Mouse (Mus musculus): ENCODE measurements around the gene Pik3r5. TPM values are rescaled to one million over a fixed set of nuclear protein-coding genes. Genes with fewer than 3 reads are reported as not detected.

Gene Pik3r5
- polyA plus RNA-seq, 1 experiment from 2014 or later = 0.79 TPM

GRCm38 (mm10) chr11:68389621-68390020 is 42.3 kb upstream of the Pik3r5 start:
- Histone ChIP-seq H3K4me2 (no peak overlapping the region), H3K9me3 (no peaks in the 10 kb centered on the region), H3K9ac (no peak overlapping the region), H3K4me3 (no peak overlapping the region), H3K27ac (no peak overlapping the region), H3K4me1 (peaks cover 34% of the 10 kb centered on the region), H3K27me3 (peaks cover 96% of the 10 kb centered on the region), H3K36me3 (no peaks in the 10 kb centered on the region)
- ATAC-seq (ENCODE audit: insufficient number of reproducible peaks, insufficient read depth, low FRiP score, low TSS enrichment, low read depth) = no peak
- WGBS = 5% methylated on average over 8 of the region's 8 CpGs

- Histone ChIP-seq H3K9ac (no peak overlapping the region), H3K27ac (no peak overlapping the region), H3K9me3 (no peaks in the 10 kb centered on the region), H3K36me3 (no peaks in the 10 kb centered on the region), H3K4me3 (no peak overlapping the region), H3K4me2 (no peak overlapping the region), H3K4me1 (peaks cover 24% of the 10 kb centered on the region), H3K27me3 (peaks cover 96% of the 10 kb centered on the region)
- WGBS = 5% methylated on average over 19 of the region's 19 CpGs
- ATAC-seq (ENCODE audit: insufficient number of reproducible peaks, insufficient read depth, low FRiP score, low TSS enrichment, low read depth) = no peak
Observed at GRCm38 (mm10) chr11:68390381-68391287, 41.3 kb upstream of the Pik3r5 start.

- H3K9ac ChIP-seq = no peak overlapping the region
- no peaks in the 10 kb centered on the region for H3K36me3 ChIP-seq
- H3K4me2 ChIP-seq = no peak overlapping the region
- no peak overlapping the region for H3K27ac ChIP-seq
- no peak overlapping the region for H3K4me3 ChIP-seq
- no peak for ATAC-seq (ENCODE audit: insufficient number of reproducible peaks, insufficient read depth, low FRiP score, low TSS enrichment, low read depth)
- peaks cover 9% of the 10 kb centered on the region; the same call in 1 of the 2 replicates for H3K4me1 ChIP-seq
- H3K9me3 ChIP-seq = no peaks in the 10 kb centered on the region
- H3K27me3 ChIP-seq = peaks cover 96% of the 10 kb centered on the region
- 35% methylated on average over 2 of the region's 2 CpGs for WGBS
Observed at GRCm38 (mm10) chr11:68393897-68394490, 37.9 kb upstream of the Pik3r5 start.

GRCm38 (mm10) chr11:68394749-68395148 is 37.2 kb upstream of the Pik3r5 start:
- no peaks in the 10 kb centered on the region for H3K9me3 ChIP-seq
- H3K4me3 ChIP-seq = no peak overlapping the region
- no peak overlapping the region for H3K4me2 ChIP-seq
- WGBS = 27% methylated on average over 4 of the region's 4 CpGs
- no peaks in the 10 kb centered on the region for H3K36me3 ChIP-seq
- peaks cover 12% of the 10 kb centered on the region for H3K4me1 ChIP-seq
- no peak overlapping the region for H3K27ac ChIP-seq
- no peak overlapping the region for H3K9ac ChIP-seq
- H3K27me3 ChIP-seq = peaks cover 96% of the 10 kb centered on the region
- ATAC-seq (ENCODE audit: insufficient number of reproducible peaks, insufficient read depth, low FRiP score, low TSS enrichment, low read depth) = no peak

- no peak overlapping the region for H3K4me2 ChIP-seq
- no peak overlapping the region for H3K4me3 ChIP-seq
- H3K9me3 ChIP-seq = no peaks in the 10 kb centered on the region
- H3K4me1 ChIP-seq = peaks cover 17% of the 10 kb centered on the region
- no peak overlapping the region for H3K9ac ChIP-seq
- peaks cover 98% of the 10 kb centered on the region for H3K27me3 ChIP-seq
- no peaks in the 10 kb centered on the region for H3K36me3 ChIP-seq
- ATAC-seq (ENCODE audit: insufficient number of reproducible peaks, insufficient read depth, low FRiP score, low TSS enrichment, low read depth) = no peak
- no peak overlapping the region for H3K27ac ChIP-seq
- 32% methylated on average over 5 of the region's 5 CpGs for WGBS
Observed at GRCm38 (mm10) chr11:68395546-68395945, 36.4 kb upstream of the Pik3r5 start.

GRCm38 (mm10) chr11:68398891-68399547 is 32.9 kb upstream of the Pik3r5 start:
- ATAC-seq (ENCODE audit: insufficient number of reproducible peaks, insufficient read depth, low FRiP score, low TSS enrichment, low read depth) = no peak
- Histone ChIP-seq H3K27ac (no peak overlapping the region), H3K4me3 (peak overlapping the region; percentile 54), H3K36me3 (no peaks in the 10 kb centered on the region), H3K4me1 (peaks cover 15% of the 10 kb centered on the region), H3K27me3 (peaks cover 99% of the 10 kb centered on the region), H3K9ac (peak overlapping the region; percentile 67; the same call in 1 of the 2 replicates), H3K4me2 (peak overlapping the region; percentile 95), H3K9me3 (no peaks in the 10 kb centered on the region)
- 7% methylated on average over 24 of the region's 24 CpGs for WGBS

- Histone ChIP-seq H3K9me3 (no peaks in the 10 kb centered on the region), H3K27me3 (peaks cover 96% of the 10 kb centered on the region), H3K4me2 (peak overlapping the region; percentile 95), H3K36me3 (no peaks in the 10 kb centered on the region), H3K4me3 (peak overlapping the region; percentile 54), H3K4me1 (peaks cover 15% of the 10 kb centered on the region), H3K27ac (no peak overlapping the region), H3K9ac (peak overlapping the region; percentile 67)
- under 1% methylated on average over 47 of the region's 47 CpGs for WGBS
- ATAC-seq (ENCODE audit: insufficient number of reproducible peaks, insufficient read depth, low FRiP score, low TSS enrichment, low read depth) = no peak
Observed at GRCm38 (mm10) chr11:68399548-68400020, 32.3 kb upstream of the Pik3r5 start.

- no peaks in the 10 kb centered on the region for H3K9me3 ChIP-seq
- peak; percentile 32; the same call in 1 of the 2 replicates for ATAC-seq (ENCODE audit: insufficient number of reproducible peaks, insufficient read depth, low FRiP score, low TSS enrichment, low read depth)
Observed at GRCm38 (mm10) chr11:68400021-68400671, 31.8 kb upstream of the Pik3r5 start.

GRCm38 (mm10) chr11:68400727-68401219 is 31.1 kb upstream of the Pik3r5 start, which contains the start of gene Ntn1:
TSS of gene Ntn1 (minus strand) at chr11:68400823.
- Histone ChIP-seq H3K4me3 (peak within 1 kb of the TSS; percentile 54), H3K36me3 (no peaks in the 10 kb centered on the region), H3K27me3 (peaks cover 88% of the 10 kb centered on the region), H3K9me3 (no peaks in the 10 kb centered on the region), H3K9ac (peak within 1 kb of the TSS; percentile 67), H3K4me2 (peak within 1 kb of the TSS; percentile 95), H3K4me1 (peaks cover 15% of the 10 kb centered on the region), H3K27ac (no peak within 1 kb of the TSS)
- ATAC-seq (ENCODE audit: insufficient number of reproducible peaks, insufficient read depth, low FRiP score, low TSS enrichment, low read depth) = no peak
- WGBS = 5% methylated on average over 11 of the region's 11 CpGs

More at GRCm38 (mm10) chr11:68400021-68400671, 31.8 kb upstream of the Pik3r5 start:
- WGBS = under 1% methylated on average over 55 of the region's 57 CpGs
- H3K4me2 ChIP-seq = peak overlapping the region; percentile 95
- H3K4me1 ChIP-seq = peaks cover 15% of the 10 kb centered on the region
- peak overlapping the region; percentile 54 for H3K4me3 ChIP-seq
- no peak overlapping the region for H3K27ac ChIP-seq
- H3K9ac ChIP-seq = peak overlapping the region; percentile 67
- H3K36me3 ChIP-seq = no peaks in the 10 kb centered on the region
- peaks cover 90% of the 10 kb centered on the region for H3K27me3 ChIP-seq

GRCm38 (mm10) chr11:68401428-68401827 is 30.5 kb upstream of the Pik3r5 start:
- H3K4me2 ChIP-seq = no peak overlapping the region
- no peak overlapping the region for H3K27ac ChIP-seq
- H3K4me1 ChIP-seq = peaks cover 15% of the 10 kb centered on the region
- H3K36me3 ChIP-seq = no peaks in the 10 kb centered on the region
- no peaks in the 10 kb centered on the region for H3K9me3 ChIP-seq
- H3K27me3 ChIP-seq = peaks cover 82% of the 10 kb centered on the region
- ATAC-seq (ENCODE audit: insufficient number of reproducible peaks, insufficient read depth, low FRiP score, low TSS enrichment, low read depth) = no peak
- no peak overlapping the region for H3K4me3 ChIP-seq
- H3K9ac ChIP-seq = no peak overlapping the region
- 18% methylated on average over 5 of the region's 5 CpGs for whole genome bisulfite sequencing

- ATAC-seq (ENCODE audit: insufficient number of reproducible peaks, insufficient read depth, low FRiP score, low TSS enrichment, low read depth) = no peak
- peaks cover 13% of the 10 kb centered on the region for H3K4me1 ChIP-seq
- H3K4me2 ChIP-seq = no peak overlapping the region
- no peaks in the 10 kb centered on the region for H3K9me3 ChIP-seq
- H3K27me3 ChIP-seq = peaks cover 57% of the 10 kb centered on the region
- no peak overlapping the region for H3K4me3 ChIP-seq
- 56% methylated on average over 4 of the region's 4 CpGs for WGBS
- H3K36me3 ChIP-seq = no peaks in the 10 kb centered on the region
- no peak overlapping the region for H3K9ac ChIP-seq
- H3K27ac ChIP-seq = no peak overlapping the region
Observed at GRCm38 (mm10) chr11:68404185-68404584, 27.7 kb upstream of the Pik3r5 start.

Measured in embryonic facial prominence, embryonic 13.5 days (tissue).